Mouse (Mus musculus): ENCODE measurements around the gene Kcnj11.

Gene Kcnj11

GRCm38 (mm10) chr7:46100563-46100962 is at the start of gene Kcnj11:
Gene Kcnj11 (minus strand): TSS chr7:46100764.
- peak; percentile 46 to 59 for DNase-seq (ENCODE audit: low spot score in 2 of 2)

- no peak for DNase-seq (ENCODE audit: low spot score in 2 of 2)
These were observed 46.9 kb upstream of the Kcnj11 start for GRCm38 (mm10) chr7:46147417-46147816.

DNA sequence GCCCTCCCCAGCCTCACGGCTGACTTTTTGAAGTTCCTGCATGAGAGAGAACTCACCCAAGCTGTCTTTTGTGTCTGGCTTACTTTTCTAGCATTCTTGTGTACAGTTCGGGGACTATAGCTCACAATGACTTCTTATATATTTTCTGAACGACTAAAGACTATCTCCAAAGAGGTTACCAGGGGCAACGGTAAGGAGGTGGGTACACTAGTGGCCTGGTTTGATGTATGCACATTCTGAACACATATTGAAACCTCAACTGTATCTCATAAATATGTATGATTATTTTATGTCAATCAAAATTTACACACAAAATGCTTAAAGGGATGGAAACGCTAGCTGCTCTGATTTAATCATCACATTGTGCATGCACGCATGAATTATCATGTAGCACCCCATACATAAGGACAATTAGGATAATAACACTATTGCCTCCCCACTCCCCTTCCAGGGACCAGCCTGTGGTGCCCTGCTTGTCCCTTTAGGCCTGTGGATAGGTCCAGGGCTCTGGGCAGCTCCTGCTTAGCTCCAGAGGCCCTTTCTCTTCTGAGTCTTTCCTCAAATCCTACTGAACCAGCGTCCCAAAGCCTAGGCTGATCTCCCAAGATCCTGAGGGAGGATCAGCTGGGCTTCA is 46.2 kb upstream of the Kcnj11 start:
- no peak for DNase-seq (ENCODE audit: low spot score in 2 of 2)

GRCm38 (mm10) chr7:46144061-46144460 is 43.5 kb upstream of the Kcnj11 start:
- no peak for DNase-seq (ENCODE audit: low spot score in 2 of 2)

GRCm38 (mm10) chr7:46138329-46138930 is 37.9 kb upstream of the Kcnj11 start:
- no peak for DNase-seq (ENCODE audit: low spot score in 2 of 2)

DNA sequence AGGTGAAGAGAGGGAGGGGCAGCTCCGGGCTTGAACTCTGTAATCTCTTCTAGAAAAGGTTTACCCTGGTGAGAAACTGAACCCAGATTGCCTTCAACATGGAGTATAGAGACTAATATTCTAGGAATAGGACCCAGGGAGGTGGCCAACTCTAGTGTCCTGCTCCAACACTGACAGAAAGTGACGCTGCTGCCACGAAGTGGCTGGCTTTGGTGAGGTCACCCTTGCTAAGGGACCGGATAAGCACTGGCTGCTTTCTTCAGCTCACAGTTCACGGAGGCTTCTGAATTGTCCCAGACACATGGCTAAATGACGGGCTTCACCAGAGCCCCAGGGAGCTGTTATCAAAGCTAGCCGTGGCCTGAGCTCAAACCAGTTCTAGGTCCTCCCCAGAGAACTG is 33.3 kb upstream of the Kcnj11 start:
- peak in 1 of 2 experiments; percentile 45 for DNase-seq (ENCODE audit: low spot score in 2 of 2)

GRCm38 (mm10) chr7:46132229-46132628 is 31.7 kb upstream of the Kcnj11 start:
- no peak for DNase-seq (ENCODE audit: low spot score in 2 of 2)

- DNase-seq (ENCODE audit: low spot score in 2 of 2) = no peak
These were observed 31.2 kb upstream of the Kcnj11 start for GRCm38 (mm10) chr7:46131806-46132205.

DNA sequence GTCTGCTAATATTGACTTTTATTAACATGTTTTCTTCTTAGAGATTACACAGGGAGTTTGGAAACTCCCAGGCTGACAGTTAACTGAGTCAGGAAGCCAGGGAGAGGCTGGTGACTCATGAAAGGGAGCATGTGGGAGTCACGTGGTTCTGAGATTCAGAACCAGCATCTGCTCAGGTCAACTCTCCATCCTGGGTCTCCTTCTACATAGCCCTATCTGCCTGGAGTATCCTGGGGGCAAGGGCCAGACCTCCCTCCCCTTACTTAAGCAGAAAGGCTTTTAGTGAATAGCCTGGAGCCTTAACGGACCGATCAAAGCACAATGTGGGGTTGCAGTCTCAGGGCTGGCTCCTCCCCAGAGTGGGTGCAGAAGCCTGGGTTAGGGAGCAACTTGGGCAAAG is 30.7 kb upstream of the Kcnj11 start:
- DNase-seq (ENCODE audit: low spot score in 2 of 2) = no peak

DNA sequence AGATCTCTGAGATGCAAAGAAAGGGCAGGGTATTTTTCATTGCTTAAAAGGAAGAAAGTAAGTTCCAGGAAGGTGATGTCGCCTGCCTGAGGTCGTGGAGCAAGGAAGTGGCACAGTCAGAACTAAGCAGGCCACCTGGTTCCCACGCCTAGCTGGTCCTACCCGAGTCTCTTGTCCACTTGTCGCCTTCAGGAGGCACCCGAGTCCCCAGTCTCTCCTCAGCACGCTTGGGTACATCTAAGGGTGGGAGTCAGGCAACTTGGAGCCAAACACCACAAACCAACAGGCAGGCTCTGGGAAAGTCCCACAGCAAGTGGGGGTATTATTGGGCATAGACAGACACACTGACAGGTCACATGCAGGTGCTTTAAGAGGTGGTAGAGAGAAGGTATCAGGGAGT is 30.2 kb upstream of the Kcnj11 start:
- DNase-seq (ENCODE audit: low spot score in 2 of 2) = no peak

GRCm38 (mm10) chr7:46129463-46130179 is 29.1 kb upstream of the Kcnj11 start:
- DNase-seq (ENCODE audit: low spot score in 2 of 2) = no peak

DNA sequence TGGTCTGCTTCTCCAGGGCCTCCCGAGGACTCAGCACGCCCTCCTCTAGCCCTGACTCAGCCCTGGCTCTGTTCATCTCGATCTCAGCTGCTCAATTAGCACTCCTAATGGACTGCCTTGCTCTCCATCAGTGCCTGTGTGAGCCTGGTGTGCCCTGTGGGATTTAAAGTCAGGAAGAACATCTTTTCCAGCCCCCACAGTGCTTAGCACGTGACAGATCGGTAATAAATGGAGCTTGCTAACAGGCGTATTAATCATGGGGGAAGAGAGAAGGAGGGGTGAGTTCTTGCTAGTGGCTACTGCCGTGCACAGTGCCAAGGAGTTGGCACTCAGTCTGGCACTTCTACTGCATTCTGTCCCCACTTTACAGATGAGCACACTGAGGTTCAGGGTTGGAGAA is 27.6 kb upstream of the Kcnj11 start:
- DNase-seq (ENCODE audit: low spot score in 2 of 2) = no peak

GRCm38 (mm10) chr7:46125340-46125739 is 24.8 kb upstream of the Kcnj11 start:
- no peak for DNase-seq (ENCODE audit: low spot score in 2 of 2)

DNA sequence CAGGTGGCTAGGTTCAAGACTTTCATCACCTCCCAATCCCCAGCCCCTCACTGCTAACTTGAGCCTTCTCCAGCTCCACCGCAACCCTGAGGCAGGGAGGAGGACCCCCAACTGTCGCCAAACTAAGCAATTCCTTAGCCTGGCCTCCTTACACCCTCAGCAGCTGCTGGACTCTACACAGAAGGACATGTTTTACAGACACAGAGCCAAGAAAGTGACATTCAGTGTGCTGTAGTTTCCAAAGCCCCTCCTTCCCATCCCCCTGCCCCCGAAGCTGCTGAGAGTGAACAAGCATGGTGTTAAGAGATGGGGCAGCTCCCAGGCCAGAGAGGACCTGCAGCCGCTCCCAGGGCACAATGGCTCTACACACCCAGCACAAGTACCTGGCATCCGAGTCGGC is 23.9 kb upstream of the Kcnj11 start:
- no peak for DNase-seq (ENCODE audit: low spot score in 2 of 2)

GRCm38 (mm10) chr7:46122964-46123363 is 22.4 kb upstream of the Kcnj11 start:
- DNase-seq (ENCODE audit: low spot score in 2 of 2) = no peak

GRCm38 (mm10) chr7:46117035-46117434 is 16.5 kb upstream of the Kcnj11 start:
- DNase-seq (ENCODE audit: low spot score in 2 of 2) = no peak

DNA sequence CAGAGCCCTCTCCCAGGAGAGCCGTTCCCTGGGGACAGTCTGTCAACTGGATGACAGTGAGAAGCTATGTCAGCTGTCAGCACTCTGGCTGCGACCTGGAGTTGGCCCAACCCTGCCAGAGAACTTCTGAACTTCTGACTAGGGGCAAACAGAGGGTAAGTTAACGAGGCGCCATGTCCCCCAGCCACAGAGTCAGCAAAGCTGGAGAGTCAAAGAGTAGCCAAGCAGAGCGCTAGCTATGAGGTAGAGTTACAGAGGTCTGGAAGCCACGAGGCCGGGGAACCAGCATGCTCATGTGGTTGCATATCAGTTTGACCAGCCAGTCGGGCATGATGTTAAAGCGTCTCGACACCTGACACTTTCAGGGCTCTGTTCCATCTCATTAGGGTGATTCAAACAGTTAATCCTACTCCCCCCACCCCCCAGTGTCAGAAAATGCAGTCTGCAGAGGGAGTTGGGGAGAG is 15.6 kb upstream of the Kcnj11 start:
- peak; percentile 62 to 79 for DNase-seq (ENCODE audit: low spot score in 2 of 2)

DNA sequence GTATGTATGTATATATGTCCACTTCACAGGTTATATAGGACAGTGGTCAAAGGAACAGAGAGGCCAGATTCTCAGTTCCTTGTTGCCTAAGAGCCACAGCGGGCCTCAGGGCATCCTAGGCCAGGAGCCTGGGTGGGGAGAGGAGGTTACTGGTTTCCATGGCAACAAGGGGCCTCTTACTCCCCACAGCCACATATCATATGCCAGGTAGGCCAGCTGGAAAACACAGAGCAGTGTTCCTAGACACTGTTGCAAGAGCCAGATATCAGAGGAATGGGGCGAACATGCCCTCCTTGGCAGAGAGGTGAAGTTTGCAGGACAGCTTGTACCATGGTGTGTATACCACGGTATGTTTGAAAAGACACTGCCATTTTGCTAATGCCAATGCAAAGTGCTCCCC is 12.9 kb upstream of the Kcnj11 start:
- DNase-seq (ENCODE audit: low spot score in 2 of 2) = no peak

GRCm38 (mm10) chr7:46111938-46112337 is 11.4 kb upstream of the Kcnj11 start:
- peak in 1 of 2 experiments; percentile 52 for DNase-seq (ENCODE audit: low spot score in 2 of 2)

GRCm38 (mm10) chr7:46111212-46111817 is 10.8 kb upstream of the Kcnj11 start:
- DNase-seq (ENCODE audit: low spot score in 2 of 2) = no peak

GRCm38 (mm10) chr7:46110079-46110478 is 9.5 kb upstream of the Kcnj11 start:
- DNase-seq (ENCODE audit: low spot score in 2 of 2) = no peak

- no peak for DNase-seq (ENCODE audit: low spot score in 2 of 2)
These were observed 4.9 kb upstream of the Kcnj11 start for GRCm38 (mm10) chr7:46105484-46105883.
